Mouse (Mus musculus): ENCODE results near the gene Zfy2.

The Zfy2 gene

DNA sequence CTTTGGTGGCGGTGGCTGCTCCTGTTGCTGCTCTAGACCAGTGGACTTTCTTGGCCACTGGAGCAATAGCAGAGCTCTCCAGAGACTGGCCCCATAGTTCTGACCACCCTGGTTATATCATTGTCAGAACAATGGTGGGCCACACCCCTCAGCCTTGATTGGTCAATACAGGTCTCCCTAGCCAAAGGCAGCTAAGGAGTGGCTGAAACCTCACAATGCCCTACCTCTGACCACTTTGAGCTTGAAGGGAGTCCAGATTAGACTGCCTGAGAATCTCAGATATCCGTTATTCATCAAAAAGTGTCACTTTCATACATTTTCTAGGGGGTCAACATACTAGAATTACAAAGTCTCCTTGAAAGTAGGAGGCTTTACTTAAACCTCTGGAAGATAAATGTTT lies at the start of gene Zfy2:
Gene Zfy2, minus strand, starts transcription at position 101 of the 400 bp plus-strand sequence.
- no peak for DNase-seq
